Mouse (Mus musculus) lung, postnatal 36 days (tissue): ENCODE measurements around the gene Dusp6.

ENCODE experiments used
- DNase-seq: peaks from one replicate; pipeline ENCODE4 v3.0.0; 2022; ENCODE audit warnings: mixed read lengths

Gene Dusp6

GRCm38 (mm10) chr10:99246797-99247508 is 16.1 kb upstream of the Dusp6 start:
- no peak for DNase-seq

DNA sequence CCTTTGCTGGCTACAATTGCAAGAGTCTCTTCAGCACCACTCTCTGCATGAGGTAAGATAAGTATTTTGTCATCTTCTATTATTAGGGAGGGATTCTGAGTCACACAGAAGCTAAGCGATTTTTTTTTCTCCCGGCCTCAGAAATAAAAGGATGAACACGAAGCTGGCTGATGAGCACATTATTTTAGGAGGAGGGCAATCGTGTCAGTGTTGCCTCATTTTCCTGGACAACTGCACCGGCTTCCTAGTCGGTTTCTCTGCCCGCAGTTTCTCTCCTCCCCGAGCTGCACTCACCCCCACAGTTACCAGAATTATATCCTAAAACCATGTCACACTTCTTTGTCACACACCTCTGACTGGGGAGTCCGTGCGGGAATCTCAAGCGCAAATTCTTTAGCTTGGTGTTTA is 12.2 kb upstream of the Dusp6 start:
- DNase-seq: peak; percentile 39

DNA sequence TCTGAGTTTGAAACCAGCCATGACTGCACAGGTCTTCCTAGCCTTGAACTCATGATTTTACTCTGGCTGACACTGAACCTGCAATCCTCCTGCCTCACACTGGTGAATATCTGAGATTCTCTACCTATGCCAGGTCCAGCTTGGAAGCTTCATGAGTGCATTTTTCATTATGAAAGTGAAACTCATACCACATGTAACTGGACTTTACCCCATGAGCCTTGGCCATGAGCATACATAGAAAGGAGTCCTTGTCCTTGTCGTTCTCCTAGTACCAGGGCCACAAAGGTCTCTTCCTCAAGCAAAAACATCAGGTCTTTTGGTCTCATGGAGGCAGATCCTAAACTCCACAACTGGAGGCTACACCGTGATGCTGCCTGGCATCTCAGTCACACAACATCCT is 9.6 kb upstream of the Dusp6 start:
- no peak for DNase-seq

DNA sequence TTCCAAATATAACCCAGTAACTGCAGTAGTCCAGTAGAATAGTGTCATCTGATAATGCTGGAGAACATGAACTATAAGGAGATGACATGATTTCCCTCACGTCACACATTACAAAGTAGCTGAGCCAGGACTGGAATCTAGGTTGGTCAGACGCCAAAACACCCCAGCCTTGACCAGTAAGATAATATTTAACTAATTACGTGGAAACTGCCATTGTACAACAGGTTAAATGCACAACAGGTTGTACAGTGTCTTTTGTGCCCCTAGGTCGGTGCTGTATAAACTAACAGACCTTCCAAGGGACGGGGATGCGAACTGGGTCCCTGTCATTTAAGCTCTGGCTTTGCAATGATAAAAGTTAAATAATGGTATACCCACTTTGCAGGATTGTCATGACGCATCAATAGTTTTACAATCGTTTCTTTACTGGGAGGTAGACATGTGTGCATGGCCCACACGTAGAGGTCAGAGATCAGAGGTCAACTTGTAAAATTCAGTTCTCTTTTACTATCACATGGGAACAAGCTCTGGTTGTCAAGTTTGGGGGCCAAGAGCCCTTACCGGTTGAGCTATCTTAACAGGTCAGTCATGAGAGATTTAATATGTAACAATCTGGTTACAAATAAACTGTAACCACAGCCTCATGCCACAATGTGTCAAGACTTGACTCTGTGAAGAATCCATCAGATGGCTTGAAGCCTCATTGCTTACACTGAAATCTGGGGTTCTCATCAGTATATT is 7.0 kb upstream of the Dusp6 start:
- DNase-seq: no peak

DNA sequence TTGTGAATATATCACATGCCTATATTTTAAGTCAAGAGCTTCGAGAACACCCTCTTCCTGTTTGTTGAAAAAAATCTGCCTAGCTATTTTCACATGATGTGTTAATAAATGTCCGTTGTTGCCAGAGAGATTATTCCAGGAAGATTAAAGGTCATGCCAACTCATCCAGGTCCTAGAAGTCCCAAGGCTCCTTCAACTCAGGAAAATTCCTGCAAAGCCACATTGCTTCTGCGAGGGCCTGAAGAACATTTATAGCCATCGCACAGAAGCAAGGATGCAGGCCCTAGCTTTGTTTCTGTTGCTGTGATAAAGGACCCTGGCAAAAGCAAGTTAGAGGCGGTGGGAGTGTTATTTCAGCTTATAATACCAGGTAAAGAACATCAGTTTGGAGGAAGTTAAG is 5.5 kb upstream of the Dusp6 start:
- DNase-seq: no peak

GRCm38 (mm10) chr10:99259840-99260239 is 3.2 kb upstream of the Dusp6 start:
- DNase-seq: no peak

DNA sequence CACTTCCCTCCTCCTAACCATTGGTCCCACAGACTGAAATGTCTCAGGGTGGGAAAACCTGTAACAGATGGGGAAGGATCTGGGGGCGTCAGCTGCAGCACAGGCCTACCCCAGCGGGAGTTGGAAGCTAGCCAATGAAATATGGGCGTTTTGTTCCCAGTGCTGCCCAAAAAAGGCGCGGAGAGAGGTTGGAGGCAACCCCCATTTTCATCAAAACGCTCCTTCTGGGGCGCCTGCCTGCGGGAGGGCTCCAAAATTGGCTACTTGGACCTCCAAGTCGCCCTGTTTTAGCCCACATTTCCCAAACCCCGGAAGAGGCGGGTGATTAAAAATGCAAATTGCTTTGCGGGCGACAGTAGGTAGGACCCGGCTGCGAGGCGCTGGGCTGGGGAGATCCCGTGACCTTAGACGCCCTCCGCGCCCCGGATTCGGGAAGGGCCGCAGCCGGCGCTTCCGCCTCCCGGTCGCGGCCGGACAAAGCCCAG is 1.8 kb upstream of the Dusp6 start:
- no peak for DNase-seq

- peak; percentile 93 for DNase-seq
These were observed 1.3 kb upstream of the Dusp6 start for GRCm38 (mm10) chr10:99261636-99262318.

DNA sequence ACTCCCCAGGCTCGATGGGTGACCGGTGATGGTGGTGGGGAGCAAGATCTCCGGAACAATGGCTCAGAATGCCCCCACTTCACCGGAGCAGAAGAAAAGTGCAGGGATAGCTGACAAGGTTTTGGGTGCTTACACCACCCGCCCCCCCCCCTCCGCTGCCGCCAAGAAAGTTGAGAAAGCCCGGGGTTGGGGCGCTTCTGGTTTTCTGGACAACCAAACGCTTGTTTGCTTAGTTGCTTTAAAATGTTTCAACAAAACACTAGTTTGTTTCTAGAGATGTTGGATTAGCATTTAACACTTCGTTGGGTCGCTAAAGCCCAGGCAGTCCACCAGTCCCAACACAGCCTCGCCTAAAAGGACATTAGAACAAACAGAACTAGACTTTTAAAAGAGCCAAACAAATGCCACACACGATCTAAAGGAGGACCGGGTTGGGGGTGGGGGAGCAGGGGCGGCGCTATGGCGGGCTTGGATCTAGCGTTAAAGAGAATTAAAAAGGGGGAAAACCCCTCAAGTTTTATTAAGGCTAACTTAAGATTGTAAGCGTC is 638 bp upstream of the Dusp6 start:
- no peak for DNase-seq

DNA sequence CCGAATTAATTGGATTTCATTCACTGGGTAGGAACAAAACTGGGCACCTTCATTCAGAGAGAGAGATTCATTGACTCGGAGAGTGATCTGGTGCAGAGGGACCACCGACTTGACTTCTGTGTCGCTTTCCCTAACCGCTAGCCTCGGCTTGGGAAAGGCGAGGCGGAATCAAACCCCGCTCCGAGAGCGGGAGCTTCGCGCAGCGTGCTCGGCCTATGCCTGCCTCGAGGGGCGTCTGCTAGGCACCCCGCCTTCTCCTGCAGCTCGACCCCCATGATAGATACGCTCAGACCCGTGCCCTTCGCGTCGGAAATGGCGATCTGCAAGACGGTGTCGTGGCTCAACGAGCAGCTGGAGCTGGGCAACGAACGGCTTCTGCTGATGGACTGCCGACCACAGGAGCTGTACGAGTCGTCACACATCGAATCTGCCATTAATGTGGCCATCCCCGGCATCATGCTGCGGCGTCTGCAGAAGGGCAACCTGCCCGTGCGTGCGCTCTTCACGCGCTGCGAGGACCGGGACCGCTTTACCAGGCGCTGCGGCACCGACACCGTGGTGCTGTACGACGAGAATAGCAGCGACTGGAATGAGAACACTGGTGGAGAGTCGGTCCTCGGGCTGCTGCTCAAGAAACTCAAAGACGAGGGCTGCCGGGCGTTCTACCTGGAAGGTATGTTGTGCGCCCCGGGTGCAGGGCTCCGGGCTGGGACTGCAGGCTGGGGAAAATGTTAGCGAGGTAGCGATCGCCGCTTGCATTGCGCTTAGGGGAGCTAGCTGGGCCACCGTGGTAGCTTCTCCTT is 589 bp downstream of the Dusp6 start:
- peak; percentile 47 for DNase-seq

- peak; percentile 39 for DNase-seq
These were observed 1.4 kb downstream of the Dusp6 start for GRCm38 (mm10) chr10:99264301-99265010.

DNA sequence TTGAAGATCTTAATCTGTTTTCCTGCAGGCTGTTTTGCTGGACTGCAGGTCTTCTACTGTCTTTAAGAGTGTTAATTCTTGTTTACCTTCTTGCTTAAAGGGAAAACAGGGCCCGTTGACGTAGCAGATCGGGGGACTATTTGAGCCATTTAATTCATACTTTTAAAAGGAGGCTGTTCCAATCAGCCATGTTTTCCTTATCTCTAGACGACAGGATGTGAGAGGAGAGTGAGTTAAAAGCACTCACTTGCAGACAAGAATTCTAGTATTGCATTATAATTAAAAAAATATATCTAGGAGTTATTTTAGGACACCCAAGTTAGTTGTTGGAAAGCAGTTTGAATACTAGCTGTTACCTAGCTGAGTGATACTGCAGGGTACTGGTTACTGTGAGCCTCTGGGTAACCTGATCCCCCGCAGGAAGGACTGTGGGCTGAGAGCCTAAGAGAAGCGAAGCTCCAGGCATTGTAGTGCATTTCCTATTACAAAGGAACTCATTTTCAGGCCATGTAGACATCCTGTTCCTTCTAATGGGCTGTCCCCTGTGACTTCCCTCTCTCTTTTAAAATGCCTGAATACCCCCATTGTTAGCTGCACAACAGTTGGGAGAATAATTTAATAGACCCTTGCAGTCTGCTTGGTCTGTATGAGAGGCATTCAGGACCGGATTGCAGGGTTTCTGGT is 2.1 kb downstream of the Dusp6 start:
- peak; percentile 70 for DNase-seq

DNA sequence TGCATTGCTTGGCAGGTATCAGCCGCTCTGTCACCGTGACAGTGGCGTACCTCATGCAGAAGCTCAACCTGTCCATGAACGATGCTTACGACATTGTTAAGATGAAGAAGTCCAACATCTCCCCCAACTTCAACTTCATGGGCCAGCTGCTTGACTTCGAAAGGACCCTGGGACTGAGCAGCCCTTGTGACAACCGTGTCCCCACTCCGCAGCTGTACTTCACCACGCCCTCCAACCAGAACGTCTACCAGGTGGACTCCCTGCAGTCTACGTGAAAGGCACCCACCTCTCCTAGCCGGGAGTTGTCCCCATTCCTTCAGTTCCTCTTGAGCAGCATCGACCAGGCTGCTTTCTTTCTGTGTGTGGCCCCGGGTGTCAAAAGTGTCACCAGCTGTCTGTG is 3.0 kb downstream of the Dusp6 start:
- no peak for DNase-seq

- DNase-seq: no peak
These were observed 4.6 kb downstream of the Dusp6 start for GRCm38 (mm10) chr10:99267621-99268020.

DNA sequence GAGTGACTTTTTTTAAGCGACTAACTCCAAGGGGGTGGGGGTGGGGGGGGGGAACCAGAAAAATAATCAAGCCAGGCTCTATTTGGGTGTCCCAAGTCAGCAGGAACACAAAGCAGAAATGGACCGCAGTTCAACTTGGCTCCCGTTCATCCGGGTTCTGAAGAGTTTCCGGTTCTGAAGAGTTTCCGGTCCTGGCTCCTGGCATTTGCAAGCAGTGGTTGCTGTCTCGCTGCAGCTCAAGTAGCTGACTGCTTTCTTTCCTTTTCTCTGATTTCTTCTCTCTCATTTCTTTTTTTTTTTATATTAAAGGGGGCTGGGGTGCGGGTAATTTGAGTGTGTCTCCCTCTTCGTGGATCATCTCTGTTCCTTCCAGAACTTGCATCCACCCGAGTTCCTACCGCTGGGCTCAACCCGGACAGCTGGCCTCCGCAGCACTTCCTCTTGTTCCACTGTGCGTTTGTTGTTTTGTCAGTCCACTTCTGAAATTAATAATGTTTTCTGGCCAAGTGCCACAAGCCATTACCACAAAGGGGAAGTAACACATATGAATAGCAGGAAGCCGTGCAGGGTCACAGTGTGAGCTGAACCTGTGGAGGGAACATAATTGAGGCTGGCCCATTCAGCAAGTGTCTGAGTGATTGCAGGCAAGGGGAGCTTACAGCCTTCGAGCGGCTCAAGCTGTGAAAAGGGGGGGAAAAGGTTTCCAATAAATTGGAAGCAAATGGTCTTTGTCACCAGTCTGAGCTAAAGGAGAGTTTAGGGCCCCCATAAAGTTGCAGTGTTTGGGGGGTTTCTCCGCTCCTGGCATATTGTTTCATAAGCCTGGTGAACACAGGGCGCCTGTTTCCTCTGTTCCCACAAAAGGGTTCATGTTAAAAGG is 5.6 kb downstream of the Dusp6 start:
- peak; percentile 96 for DNase-seq

- DNase-seq: no peak
These were observed 6.3 kb downstream of the Dusp6 start for GRCm38 (mm10) chr10:99269301-99269701.

DNA sequence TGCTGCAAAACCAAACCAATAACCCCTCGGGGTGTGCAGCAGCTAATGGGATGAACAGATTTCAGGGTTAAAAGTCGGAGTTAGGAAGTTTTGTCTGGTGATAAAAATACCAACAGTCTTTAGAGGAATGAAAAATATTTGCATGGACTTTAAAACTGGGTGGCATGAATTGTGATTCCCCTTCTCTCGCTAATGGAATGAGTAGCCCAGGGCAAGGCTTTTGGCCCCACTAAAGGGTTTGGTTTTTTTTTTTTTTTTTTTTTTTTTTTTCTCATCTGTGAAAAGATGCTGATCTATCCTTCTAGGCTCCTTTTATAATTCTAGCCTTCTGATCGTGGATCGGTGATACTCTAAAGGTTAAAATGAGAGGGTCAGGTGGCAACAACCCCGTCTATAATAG is 6.7 kb downstream of the Dusp6 start:
- no peak for DNase-seq

DNA sequence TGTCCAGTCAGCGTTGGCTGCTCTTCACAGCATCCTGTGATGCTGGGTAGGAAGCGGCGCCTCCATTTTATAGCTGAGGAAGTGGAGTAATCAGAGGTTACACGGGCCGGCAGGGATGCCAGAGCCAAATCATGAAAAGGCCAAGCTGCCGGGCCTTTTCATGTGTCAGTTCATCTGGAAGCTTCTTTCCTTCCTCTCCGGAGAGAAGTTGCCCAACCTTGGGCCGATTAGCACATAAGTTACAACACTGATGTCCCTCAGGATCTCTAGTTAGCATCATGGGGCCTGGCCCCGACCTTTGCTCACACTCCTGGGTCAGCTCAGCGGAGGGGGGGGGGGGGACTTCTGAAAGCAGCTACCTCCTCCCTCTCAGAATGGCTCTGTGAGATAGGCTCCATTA is 7.4 kb downstream of the Dusp6 start:
- DNase-seq: peak; percentile 87

DNA sequence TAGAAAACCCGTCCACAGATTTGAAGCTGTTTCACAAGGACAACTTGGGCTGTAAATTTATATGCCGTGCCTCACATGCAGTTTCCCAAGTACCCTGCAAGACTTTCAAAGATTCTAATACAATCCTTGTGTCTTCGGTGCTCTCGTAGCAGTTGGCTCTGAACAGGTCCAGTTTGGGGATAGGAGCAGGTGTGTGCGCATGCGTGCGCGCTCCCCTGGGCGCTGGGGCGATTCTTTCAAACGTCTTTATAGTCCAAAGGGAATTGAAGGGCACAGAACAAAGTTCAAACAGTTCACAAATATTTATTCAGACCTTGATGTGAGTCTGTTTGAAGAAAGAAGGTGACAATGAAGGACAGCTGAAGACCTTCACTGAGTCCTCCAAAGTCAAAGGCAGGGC is 8.0 kb downstream of the Dusp6 start:
- DNase-seq: no peak

GRCm38 (mm10) chr10:99273006-99273405 is 10.0 kb downstream of the Dusp6 start:
- no peak for DNase-seq
